ENCODE assay signal across 8 mouse cellular contexts in the genomic region with DNA sequence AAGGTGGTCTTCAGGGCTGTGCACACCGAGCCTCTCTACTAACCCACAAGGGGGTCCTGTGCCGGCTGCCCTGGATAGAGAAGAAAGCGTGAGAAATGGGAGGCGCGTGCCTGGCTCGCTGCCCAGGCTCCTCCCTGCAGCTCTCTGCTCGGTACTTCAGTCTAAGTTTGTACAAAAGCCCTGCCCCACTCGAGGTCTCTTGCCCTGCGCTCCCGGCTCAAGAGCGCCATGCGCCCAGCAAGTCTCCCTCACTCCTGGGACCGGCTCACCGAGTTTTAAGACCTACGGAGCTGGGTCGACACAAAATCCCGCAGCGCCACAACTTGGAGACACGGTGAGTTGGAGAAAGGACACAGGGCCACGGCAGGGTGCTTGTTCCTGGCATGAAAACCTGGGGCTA. TPM values are rescaled to one million over a fixed set of nuclear protein-coding genes. Genes with fewer than 3 reads are reported as not detected.
DNase-seq lines count a peak whose midpoint lies in the region; ATAC-seq lines count a peak whose summit lies in the region.

No protein-coding gene starts in this region.

- H3K27ac ChIP-seq in heart, embryonic 15.5 days, result 0 out of 2 replicates have a peak overlapping the region, but pooled peaks have one; percentile 6
- no peak overlapping the region for H3K27ac ChIP-seq in stomach, embryonic 14.5 days (ENCODE audit: low read length)

- H3K9me3 ChIP-seq in heart, embryonic 15.5 days (replicated peaks), result no peaks in the 10 kb centered on the region
- no peaks in the 10 kb centered on the region for H3K9me3 ChIP-seq in stomach, embryonic 14.5 days (ENCODE audit: control insufficient read depth, low read depth, low read length)

- H3K4me2 ChIP-seq in heart, embryonic 15.5 days, result peak overlapping the region; percentile 92
- peak overlapping the region; percentile 90 for H3K4me2 ChIP-seq in stomach, embryonic 14.5 days (replicated peaks; ENCODE audit: low read depth, low read length)

- H3K27me3 ChIP-seq in heart, embryonic 15.5 days, result peaks cover 42% of the 10 kb centered on the region
- peaks cover 8% of the 10 kb centered on the region; the same call in 1 of the 2 replicates for H3K27me3 ChIP-seq in stomach, embryonic 14.5 days (ENCODE audit: control insufficient read depth, insufficient read depth, low read length)

- intact Hi-C loops in left cerebral cortex, postnatal 4 days (cut with DNase I), result no loop called here

- peak overlapping the region; percentile 55 for H3K9ac ChIP-seq in heart, embryonic 15.5 days
- peak overlapping the region; percentile 26; the same call in 1 of the 2 replicates for H3K9ac ChIP-seq in stomach, embryonic 14.5 days (replicated peaks; ENCODE audit: low read depth, low read length)

- peak overlapping the region; percentile 60 for H3K4me3 ChIP-seq in heart, embryonic 15.5 days
- H3K4me3 ChIP-seq in stomach, embryonic 14.5 days (ENCODE audit: low read depth, low read length), result peak overlapping the region; percentile 48

- peak; percentile 79 for ATAC-seq in heart, embryonic 15.5 days (replicated peaks; ENCODE audit: insufficient number of reproducible peaks, insufficient read depth, low FRiP score, low read depth)
- peak; percentile 68 for ATAC-seq in stomach, embryonic 14.5 days (ENCODE audit: insufficient number of reproducible peaks, insufficient read depth, low FRiP score, low read depth)

- WGBS in heart, embryonic 15.5 days, result under 1% methylated on average over 20 of the region's 20 CpGs
- WGBS in stomach, embryonic 14.5 days, result under 1% methylated on average over 20 of the region's 20 CpGs

- no peaks in the 10 kb centered on the region for H3K36me3 ChIP-seq in heart, embryonic 15.5 days
- no peaks in the 10 kb centered on the region for H3K36me3 ChIP-seq in stomach, embryonic 14.5 days (ENCODE audit: control insufficient read depth, insufficient read depth, low read length)

- DNase-seq in left cerebral cortex, postnatal 4 days, result peak; percentile 44
- no peak for DNase-seq in left cerebral cortex, adult 11 months (ENCODE audit: low spot score)
- DNase-seq in embryo, embryonic 11 days, result peak; percentile 69
- DNase-seq in kidney, postnatal 10 days, result peak; percentile 82
- peak; percentile 89 for DNase-seq in lung, postnatal 36 days
- no peak for DNase-seq in layer of hippocampus, postnatal 36 days

- peaks cover 19% of the 10 kb centered on the region for H3K4me1 ChIP-seq in heart, embryonic 15.5 days (replicated peaks)
- H3K4me1 ChIP-seq in stomach, embryonic 14.5 days (ENCODE audit: control insufficient read depth, insufficient read depth, low read length), result peaks cover 6% of the 10 kb centered on the region; the same call in 1 of the 2 replicates

RNA-seq across cellular contexts. Expression of gene Gpr157, which starts 39.1 kb away (rescaled TPM):
- 1 to 10 TPM; 1.2 to 1.5 TPM for total RNA-seq in left cerebral cortex, postnatal 4 days (2021)
- 3.1 TPM in 2 replicates for polyA plus RNA-seq in heart, embryonic 15.5 days (2015; fragmentation: Nextera tagmentation; extraction: Ambion mirVana)
- 0.39 and 0.86 TPM in 2 replicates for polyA plus RNA-seq in stomach, embryonic 14.5 days (2014; fragmentation: Nextera tagmentation; extraction: Ambion mirVana)
- 1 to 10 TPM; 1.2 to 1.3 TPM for total RNA-seq in layer of hippocampus, postnatal 36 days (2021)

RNA-seq across cellular contexts. Expression of gene H6pd, which starts 39.2 kb away (rescaled TPM):
- 10 to 100 TPM; 11.7 to 13.8 TPM for total RNA-seq in left cerebral cortex, postnatal 4 days (2021)
- polyA plus RNA-seq in heart, embryonic 15.5 days (2015; fragmentation: Nextera tagmentation; extraction: Ambion mirVana), result 10.2 and 16.0 TPM in 2 replicates
- 8.8 and 10.2 TPM in 2 replicates for polyA plus RNA-seq in stomach, embryonic 14.5 days (2014; fragmentation: Nextera tagmentation; extraction: Ambion mirVana)
- total RNA-seq in layer of hippocampus, postnatal 36 days (2021), result 1 to 10 TPM; 7.2 to 10.0 TPM

Comparison
In these comparisons a context has a peak if more than half of its experiments do, and no peak if none do; other contexts are left out.
1. DNase-seq: peak in left cerebral cortex, postnatal 4 days (single experiment), embryo, embryonic 11 days (single experiment), kidney, postnatal 10 days (single experiment) and lung, postnatal 36 days (single experiment); none in left cerebral cortex, adult 11 months (single experiment) and layer of hippocampus, postnatal 36 days (0 of 2).